Mouse (Mus musculus) limb, embryonic 14.5 days (tissue): ENCODE data around the gene Kctd7. TPM values are rescaled to one million over a fixed set of nuclear protein-coding genes. Genes with fewer than 3 reads are reported as not detected.

Source experiments
- ATAC-seq: fragments of 200-750 bp; cut with Nextera tagmentation; 2 replicates; pipeline ENCODE4 v1.8.0; 2017; ENCODE audit warnings: low read depth, moderate number of reproducible peaks, moderate TSS enrichment; ENCODE audit not compliant: low FRiP score
- DNase-seq: peaks from one replicate; pipeline ENCODE4 v3.0.0-alpha.2; 2015; ENCODE audit warnings: low spot score
- H3K27ac ChIP-seq: fragments of 300-500 bp; sonication (generic); replicated peaks from 2 replicates; pipeline ENCODE4 v1.5.1; 2014; ENCODE audit warnings: low read depth, mild to moderate bottlenecking, low read length, moderate library complexity, mixed read lengths
- H3K27me3 ChIP-seq: fragments of 300-500 bp; sonication (generic); 2 replicates; pipeline ENCODE4 v1.6.1; 2014; ENCODE audit warnings: low read length, mixed read lengths; ENCODE audit not compliant: control insufficient read depth, insufficient read depth
- H3K36me3 ChIP-seq: fragments of 300-500 bp; sonication (generic); 2 replicates; pipeline ENCODE4 v1.6.1; 2014; ENCODE audit warnings: mild to moderate bottlenecking, low read length, moderate library complexity, mixed read lengths; ENCODE audit not compliant: control insufficient read depth, insufficient read depth
- H3K4me1 ChIP-seq: fragments of 300-500 bp; sonication (generic); 2 replicates; pipeline ENCODE4 v1.6.1; 2014; ENCODE audit warnings: antibody characterized with exemption, low read length, mixed read lengths; ENCODE audit not compliant: control insufficient read depth, insufficient read depth
- H3K4me2 ChIP-seq: fragments of 300-500 bp; sonication (generic); replicated peaks from 2 replicates; pipeline ENCODE4 v1.6.1; 2014; ENCODE audit warnings: low read depth, mild to moderate bottlenecking, low read length, moderate library complexity; ENCODE audit not compliant: severe bottlenecking
- H3K4me3 ChIP-seq: fragments of 300-500 bp; sonication (generic); replicated peaks from 2 replicates; pipeline ENCODE4 v1.5.1; 2014; ENCODE audit warnings: low read length
- H3K9ac ChIP-seq: fragments of 300-500 bp; sonication (generic); 2 replicates; pipeline ENCODE4 v1.6.1; 2014; ENCODE audit warnings: mild to moderate bottlenecking, low read depth, low read length, moderate library complexity; ENCODE audit not compliant: severe bottlenecking
- H3K9me3 ChIP-seq: fragments of 300-500 bp; sonication (generic); 2 replicates; pipeline ENCODE4 v1.6.1; 2016; ENCODE audit warnings: low read length; ENCODE audit not compliant: control insufficient read depth
- POLR2A ChIP-seq: fragments of 200-500 bp; IDR thresholded peaks from 2 replicates; pipeline ENCODE4 v1.8.0; 2012; ENCODE audit warnings: inconsistent platforms, mild to moderate bottlenecking, moderate library complexity, borderline replicate concordance; ENCODE audit not compliant: insufficient read depth, insufficient read length; ENCODE audit errors: extremely low read depth
- WGBS: fragments of 180-500 bp; shearing (Covaris S2); extraction: QIAGEN DNeasy Blood & Tissue Kit; methylation state at CpG from one replicate; pipeline ENCODE4 v1.1.7; 2014; 5-methylcytosine and 5-hydroxymethylcytosine counted together
- polyA plus RNA-seq, 2 experiments: library from polyadenylated mRNA; depleted of rRNA in 1 of 2; stranded (reverse) in 1 of 2; unstranded in 1 of 2; fragments of >200 nt; fragmentation: Nextera tagmentation in 1 of 2; extraction: Ambion mirVana in 1 of 2; gene quantifications; 2 replicates each; pipeline versions ENCODE4 v1.2.1 to v1.2.3; 2012 to 2014

Gene Kctd7
- polyA plus RNA-seq, 2 experiments: 5.5 to 6.2 TPM

DNA sequence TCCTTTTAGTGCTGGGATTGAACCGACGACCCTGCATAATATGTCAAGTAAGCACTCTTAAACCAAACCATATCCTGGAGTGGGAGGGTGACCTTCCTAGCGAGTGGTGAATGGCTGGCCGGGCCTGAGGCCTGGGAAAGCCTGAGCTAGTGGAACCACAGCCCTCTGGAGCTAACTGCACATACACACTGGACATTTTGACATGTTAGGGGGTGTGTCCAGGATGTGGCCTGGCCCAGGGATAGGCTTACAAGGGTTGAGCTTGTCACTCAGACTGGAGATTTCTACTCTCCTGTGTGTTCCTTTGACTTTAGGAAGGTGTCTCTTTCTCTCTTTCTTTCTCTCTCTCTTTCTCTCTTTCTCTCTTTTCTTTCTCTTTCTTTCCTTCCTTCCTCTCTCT lies 13.9 kb downstream of the Kctd7 start:
- Histone ChIP-seq H3K27me3 (no peaks in the 10 kb centered on the region), H3K4me1 (no peaks in the 10 kb centered on the region), H3K4me2 (no peak overlapping the region), H3K27ac (no peak overlapping the region), H3K4me3 (no peak overlapping the region), H3K9ac (no peak overlapping the region), H3K9me3 (no peaks in the 10 kb centered on the region), H3K36me3 (0 out of 2 replicates have a peak, but pooled peaks cover 4% of the 10 kb centered on the region)
- ATAC-seq (no peak), DNase-seq (no peak)
- no peak for TF ChIP-seq POLR2A
- WGBS: 74% methylated on average over 4 of the region's 4 CpGs

DNA sequence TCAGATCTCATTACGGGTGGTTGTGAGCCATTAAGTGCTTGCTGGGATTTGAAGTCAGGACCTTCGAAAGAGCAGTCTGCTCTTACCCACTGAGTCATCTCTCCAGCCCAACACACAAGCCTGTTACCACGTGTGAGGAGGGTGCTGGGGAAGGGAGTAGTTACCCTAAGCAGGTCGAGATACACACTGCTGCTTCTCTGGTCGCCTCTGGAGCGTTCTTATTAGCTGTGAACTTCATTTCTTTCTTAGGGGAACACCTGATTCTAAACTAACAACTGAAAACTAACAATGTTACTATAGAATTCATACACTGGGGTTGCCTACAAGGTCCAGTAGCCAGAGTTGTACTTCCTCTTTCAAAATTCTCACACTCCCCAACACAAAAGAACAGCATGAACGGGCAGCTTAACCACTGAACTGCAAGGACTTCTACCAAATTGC lies 15.1 kb downstream of the Kctd7 start:
- Histone ChIP-seq H3K9me3 (no peaks in the 10 kb centered on the region), H3K9ac (no peak overlapping the region), H3K4me1 (no peaks in the 10 kb centered on the region), H3K4me2 (no peak overlapping the region), H3K27me3 (no peaks in the 10 kb centered on the region), H3K27ac (no peak overlapping the region), H3K36me3 (0 out of 2 replicates have a peak, but pooled peaks cover 4% of the 10 kb centered on the region), H3K4me3 (no peak overlapping the region)
- ATAC-seq (no peak), DNase-seq (no peak)
- TF ChIP-seq POLR2A: no peak
- WGBS: 68% methylated on average over 7 of the region's 7 CpGs

DNA sequence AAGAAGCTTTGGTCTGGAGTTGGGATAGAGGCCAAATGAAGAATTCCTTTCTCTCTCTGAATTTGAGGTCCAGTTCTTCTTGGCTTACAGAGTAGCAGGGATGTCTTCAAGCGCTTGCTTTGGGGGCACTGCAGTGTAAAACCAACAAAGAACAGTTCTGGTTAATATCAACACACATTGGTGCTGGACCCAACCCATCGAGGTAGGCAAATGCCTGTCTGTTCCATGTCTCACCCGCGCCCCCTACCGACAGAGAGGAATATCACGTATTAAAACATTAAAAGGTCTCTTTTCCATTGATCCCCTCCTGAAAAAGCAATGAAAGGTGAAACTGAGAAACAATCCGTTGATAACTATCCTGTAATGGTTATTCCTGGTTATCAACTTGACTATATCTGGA lies 19.0 kb downstream of the Kctd7 start:
- ATAC-seq (no peak), DNase-seq (peak; percentile 67)
- H3K36me3 ChIP-seq: no peaks in the 10 kb centered on the region
- H3K9ac ChIP-seq: no peak overlapping the region
- 2% methylated on average over 7 of the region's 7 CpGs for WGBS
- no peaks in the 10 kb centered on the region for H3K27me3 ChIP-seq
- no peaks in the 10 kb centered on the region for H3K4me1 ChIP-seq
- no peak for TF ChIP-seq POLR2A
- no peak overlapping the region for H3K4me3 ChIP-seq
- no peak overlapping the region for H3K4me2 ChIP-seq
- no peaks in the 10 kb centered on the region for H3K9me3 ChIP-seq
- no peak overlapping the region for H3K27ac ChIP-seq

DNA sequence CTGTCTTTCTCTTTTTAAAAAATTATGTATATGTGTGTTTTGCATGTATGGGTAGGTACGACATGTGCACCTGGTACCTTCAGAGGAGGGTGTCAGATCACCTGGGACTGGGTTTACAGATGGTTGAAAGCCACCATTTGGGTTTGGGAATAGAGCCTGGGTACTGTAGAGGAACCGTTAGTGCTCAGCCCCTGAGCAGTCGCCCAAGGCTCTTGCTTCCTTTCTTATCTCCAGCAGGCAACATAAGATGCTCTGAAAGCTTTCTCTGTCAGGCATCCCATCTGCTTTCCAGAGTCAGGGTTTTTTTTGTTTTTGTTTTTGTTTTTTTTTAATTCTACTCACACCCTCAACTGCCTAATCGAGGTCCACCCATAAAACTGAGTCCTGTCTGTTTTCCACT lies 20.6 kb downstream of the Kctd7 start:
- DNase-seq (no peak), ATAC-seq (no peak)
- Histone ChIP-seq H3K9ac (no peak overlapping the region), H3K4me2 (no peak overlapping the region), H3K4me1 (no peaks in the 10 kb centered on the region), H3K4me3 (no peak overlapping the region), H3K9me3 (no peaks in the 10 kb centered on the region), H3K27ac (no peak overlapping the region), H3K36me3 (no peaks in the 10 kb centered on the region), H3K27me3 (no peaks in the 10 kb centered on the region)
- 67% methylated on average over 4 of the region's 4 CpGs for WGBS
- TF ChIP-seq POLR2A: no peak

DNA sequence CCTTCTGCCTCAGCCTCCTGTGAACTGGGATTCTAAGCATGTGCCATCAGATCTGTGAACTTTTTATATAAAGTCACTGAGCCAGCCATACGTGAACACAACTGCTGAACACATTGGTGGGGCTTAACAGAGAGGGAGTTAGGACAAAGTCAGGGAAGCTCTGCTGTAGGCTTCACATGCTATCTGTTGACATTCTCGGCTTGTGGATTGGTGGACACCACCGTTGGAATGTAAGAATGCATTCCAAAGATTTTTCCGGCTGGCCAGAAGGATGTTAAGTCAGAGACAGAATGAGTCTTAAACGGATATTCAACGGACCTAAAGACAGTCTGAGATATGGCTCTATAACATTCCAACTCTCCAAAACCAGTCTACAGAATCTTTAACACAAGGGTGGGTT lies 24.4 kb downstream of the Kctd7 start:
- WGBS: 59% methylated on average over 6 of the region's 6 CpGs
- no peak overlapping the region for H3K27ac ChIP-seq
- H3K4me2 ChIP-seq: no peak overlapping the region
- DNase-seq: no peak
- no peak overlapping the region for H3K4me3 ChIP-seq
- H3K9ac ChIP-seq: no peak overlapping the region
- H3K9me3 ChIP-seq: no peaks in the 10 kb centered on the region
- no peaks in the 10 kb centered on the region for H3K27me3 ChIP-seq
- ATAC-seq: no peak
- no peaks in the 10 kb centered on the region for H3K36me3 ChIP-seq
- TF ChIP-seq POLR2A: no peak
- H3K4me1 ChIP-seq: peaks cover 7% of the 10 kb centered on the region
